Mouse (Mus musculus) CD4-positive, CD25-positive, alpha-beta regulatory T cell (primary cell): ENCODE data around the gene Gm17374. TPM values are rescaled to one million over a fixed set of nuclear protein-coding genes. Genes with fewer than 3 reads are reported as not detected.

Experiments
- polyA plus RNA-seq: library from polyadenylated mRNA; unstranded; fragments of 100-300 nt; shearing (Covaris generic); gene quantifications from one replicate; pipeline ENCODE4 v1.2.1, GENCODE M21; 2017

Gene Gm17374
- polyA plus RNA-seq, result not detected

DNA sequence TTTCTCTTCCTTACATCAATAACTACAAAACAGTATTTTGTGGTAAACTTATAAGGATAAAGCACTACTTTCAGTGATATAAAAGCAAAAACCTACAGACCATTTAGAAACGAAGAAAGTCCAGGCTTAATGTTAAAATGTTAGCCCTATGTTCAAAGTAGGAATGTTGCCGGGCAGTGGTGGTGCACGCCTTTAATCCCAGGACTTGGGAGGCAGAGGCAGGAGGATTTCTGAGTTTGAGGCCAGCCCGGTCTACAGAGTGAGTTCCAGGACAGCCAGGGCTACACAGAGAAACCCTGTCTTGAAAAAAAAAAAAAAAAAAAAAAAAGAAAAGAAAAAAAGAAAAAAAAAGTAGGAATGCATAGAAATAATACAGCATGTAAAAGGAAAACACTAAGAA is at the start of gene Gm17374:
Gm17374 (plus strand) TSS at position 301 of the 400 bp plus-strand sequence.

DNA sequence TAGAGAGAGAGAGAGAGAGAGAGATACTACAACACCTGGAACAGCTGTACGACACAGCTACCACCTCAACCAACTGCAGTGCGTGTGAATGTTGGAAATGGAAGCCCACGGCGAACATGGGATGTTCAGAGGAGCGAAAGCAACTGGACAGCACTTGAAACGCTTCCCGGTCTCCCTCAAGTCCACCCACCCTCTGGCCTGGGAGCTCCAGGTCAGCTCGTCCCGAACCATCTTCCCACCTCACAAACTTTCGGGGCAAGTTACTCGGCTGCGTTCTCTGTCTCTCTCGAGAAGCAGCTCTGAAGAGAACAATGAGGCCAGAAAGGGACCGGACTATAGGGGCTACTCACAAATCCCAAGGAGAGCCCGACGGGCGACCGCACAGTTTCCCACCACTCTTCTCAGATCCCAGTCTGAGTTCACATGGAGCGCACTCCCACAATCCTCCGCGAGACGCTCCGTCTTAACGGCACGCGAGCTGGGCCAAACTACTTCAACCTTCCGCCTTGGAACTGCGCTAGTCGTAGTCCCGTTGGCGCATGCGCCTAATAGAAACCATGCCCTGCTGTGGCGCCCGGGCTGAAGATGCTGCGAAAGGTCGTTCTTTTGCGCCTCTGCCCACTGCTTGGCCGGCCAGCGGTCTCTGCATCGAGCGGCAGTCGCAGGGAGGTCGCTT is 18.4 kb downstream of the Gm17374 start, which contains the start of the genes Esf1 and Ndufaf5:
Esf1 (minus strand) TSS at position 438 of the 676 bp plus-strand sequence.
Ndufaf5 (plus strand) TSS at position 523 of the 676 bp plus-strand sequence.

Other genes with a start within 250 kb of the Gm17374 start
- 119 TPM for gene Tasp1, start 85.2 kb upstream of the Gm17374 start, polyA plus RNA-seq
- gene Esf1, start 18.5 kb downstream of the Gm17374 start, polyA plus RNA-seq, result 22.2 TPM
- gene Ndufaf5, start 18.6 kb downstream of the Gm17374 start, polyA plus RNA-seq, result 20.5 TPM
- not detected for gene Sel1l2, start 237.7 kb downstream of the Gm17374 start, polyA plus RNA-seq
- 1.8 TPM for gene Macrod2, start 243.3 kb downstream of the Gm17374 start, polyA plus RNA-seq